Mouse (Mus musculus) common myeloid progenitor, adult 5-6 weeks (primary cell): ENCODE data around the gene Irak4. TPM values are rescaled to one million over a fixed set of nuclear protein-coding genes. Genes with fewer than 3 reads are reported as not detected.

ENCODE experiments used
- ATAC-seq: replicated peaks from 2 replicates; pipeline ENCODE4 v1.8.0; 2016; ENCODE audit warnings: low read depth, mild to moderate bottlenecking, moderate TSS enrichment, inconsistent platforms; ENCODE audit not compliant: poor library complexity, severe bottlenecking
- total RNA-seq: library from RNA; stranded (forward); fragments of 200-1000, 187-1606 nt; gene quantifications from 2 replicates; pipeline ENCODE4 v1.2.3, GENCODE M21; 2017

The Irak4 gene
- 13.1 and 14.1 TPM in 2 replicates for total RNA-seq

DNA sequence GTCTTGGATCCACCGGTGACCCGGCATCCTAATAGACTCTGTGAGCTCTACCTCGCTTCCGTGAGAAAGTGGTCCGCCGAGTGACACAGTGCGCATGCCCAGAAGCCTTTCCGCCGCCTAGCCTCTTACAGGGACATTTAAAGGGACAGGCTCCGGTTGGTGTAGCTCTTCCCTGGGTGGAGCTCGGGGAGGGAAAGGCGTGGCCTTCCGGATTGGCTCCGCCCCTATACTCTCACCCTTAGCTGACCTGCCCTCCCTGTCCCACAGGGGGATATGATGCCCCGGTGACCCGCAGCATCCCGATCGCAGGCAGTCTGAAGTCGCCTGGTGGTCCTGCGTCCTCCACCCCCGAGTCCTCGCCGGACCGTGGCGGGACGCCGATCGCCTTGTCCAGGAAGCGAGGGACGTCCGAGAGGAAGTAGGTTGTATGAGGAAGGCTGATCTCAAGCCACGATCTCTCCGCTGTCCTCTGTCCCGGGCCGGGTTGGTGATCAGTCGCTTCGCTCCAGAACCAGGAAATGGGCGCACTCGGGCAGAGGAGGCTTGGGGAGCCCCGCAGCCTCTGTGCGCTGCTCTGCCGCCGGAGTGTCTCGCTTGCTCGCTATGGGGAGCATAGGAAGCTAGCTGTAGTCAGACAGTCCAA, at the start of gene Irak4, which contains the start of gene Pus7l:
Irak4 (plus strand) TSS at position 235 of the 643 bp plus-strand sequence.
Pus7l (minus strand) TSS at position 139 of the 643 bp plus-strand sequence.
- peak; percentile 96 for ATAC-seq

DNA sequence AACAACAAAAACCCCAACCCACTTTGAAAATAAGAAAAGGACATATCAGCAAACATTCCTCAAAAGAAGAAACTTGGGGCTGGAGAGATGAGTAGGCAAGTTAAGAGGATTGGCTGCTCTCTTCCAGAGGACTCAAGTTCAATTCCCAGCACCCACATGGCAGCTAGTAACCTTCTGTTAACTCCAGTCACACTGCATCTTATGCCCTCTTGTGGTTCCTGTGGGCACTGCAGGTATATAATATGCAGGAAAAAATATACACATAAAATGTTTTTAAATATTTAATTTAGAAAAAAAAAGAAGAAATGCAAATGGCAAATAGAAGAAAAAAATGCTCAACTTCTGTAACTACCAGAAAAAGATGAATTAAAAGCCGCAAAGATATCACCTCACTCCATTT, 49.0 kb upstream of the Irak4 start:
- ATAC-seq: no peak

DNA sequence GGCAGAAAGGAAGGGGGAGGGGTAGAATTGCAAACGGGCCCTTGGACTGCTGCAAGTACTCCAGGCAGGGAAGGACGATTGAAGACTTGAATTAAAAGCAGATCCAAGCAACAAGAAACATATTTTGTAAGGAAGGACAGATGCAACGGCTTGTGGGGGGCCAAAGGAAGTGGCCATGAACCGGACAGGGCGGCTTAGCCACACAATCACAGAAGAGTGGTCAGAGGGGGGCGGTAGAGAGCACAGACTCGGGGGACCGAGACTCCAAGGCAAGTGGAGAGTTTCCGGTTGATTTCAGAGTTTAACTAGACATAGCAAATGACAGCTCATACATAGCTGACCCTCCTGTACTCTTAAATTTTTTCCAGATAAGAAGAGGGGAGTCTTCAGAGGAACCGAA, 47.5 kb upstream of the Irak4 start:
- ATAC-seq: no peak

DNA sequence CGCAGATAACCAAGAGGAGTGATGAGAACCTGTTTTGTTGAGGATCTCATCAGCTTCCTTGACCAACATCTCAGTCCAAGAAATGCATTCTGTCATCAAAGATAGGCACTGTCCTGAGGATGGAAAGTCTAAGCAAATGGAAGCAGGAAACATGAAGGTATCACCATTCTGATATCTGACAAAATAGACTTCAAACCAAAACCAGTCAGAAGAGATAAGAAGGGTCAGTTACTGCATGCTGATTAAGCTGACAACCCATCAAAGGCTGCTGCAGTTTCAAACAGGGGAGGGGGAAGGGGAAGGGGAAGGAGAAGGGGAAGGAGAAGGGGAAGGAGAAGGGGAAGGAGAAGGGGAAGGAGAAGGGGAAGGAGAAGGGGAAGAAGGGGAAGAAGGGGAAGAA, 44.2 kb upstream of the Irak4 start:
- ATAC-seq: no peak

DNA sequence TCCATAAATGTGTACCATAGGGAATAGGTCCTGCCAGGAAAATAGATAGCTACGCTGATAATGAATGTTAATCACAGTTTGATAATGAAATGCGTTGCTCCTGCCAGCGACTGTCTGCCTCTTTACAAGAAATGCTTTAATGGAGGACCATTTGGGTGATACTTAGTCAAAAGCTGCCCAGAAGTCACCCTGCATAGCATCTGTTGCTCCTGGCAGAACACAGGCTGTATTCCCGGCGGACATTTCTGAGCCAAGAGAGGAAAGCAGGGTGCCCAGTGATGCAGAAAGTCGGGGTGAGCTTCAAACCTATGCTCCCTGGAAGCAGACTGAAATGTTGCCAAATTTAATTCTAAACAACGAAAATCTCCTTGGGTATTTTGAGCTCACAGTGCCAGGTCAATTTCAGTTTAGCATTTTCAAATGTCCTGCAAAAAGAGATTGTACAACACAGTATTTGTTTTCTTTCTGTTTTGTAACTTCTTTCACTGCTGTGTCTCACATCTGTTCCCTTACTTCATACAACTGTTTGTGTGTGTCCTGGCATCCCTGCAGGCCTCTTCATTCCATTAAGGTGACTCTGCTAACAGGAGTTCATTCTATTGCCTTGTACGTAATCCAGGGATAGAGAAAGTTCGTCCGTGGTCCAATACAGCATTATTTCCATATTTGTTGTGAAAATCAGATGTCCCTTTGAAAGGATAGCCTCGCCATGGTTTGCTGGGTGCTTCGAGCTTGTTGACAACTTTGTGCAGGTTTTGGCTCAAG, 39.8 kb upstream of the Irak4 start:
- no peak for ATAC-seq

DNA sequence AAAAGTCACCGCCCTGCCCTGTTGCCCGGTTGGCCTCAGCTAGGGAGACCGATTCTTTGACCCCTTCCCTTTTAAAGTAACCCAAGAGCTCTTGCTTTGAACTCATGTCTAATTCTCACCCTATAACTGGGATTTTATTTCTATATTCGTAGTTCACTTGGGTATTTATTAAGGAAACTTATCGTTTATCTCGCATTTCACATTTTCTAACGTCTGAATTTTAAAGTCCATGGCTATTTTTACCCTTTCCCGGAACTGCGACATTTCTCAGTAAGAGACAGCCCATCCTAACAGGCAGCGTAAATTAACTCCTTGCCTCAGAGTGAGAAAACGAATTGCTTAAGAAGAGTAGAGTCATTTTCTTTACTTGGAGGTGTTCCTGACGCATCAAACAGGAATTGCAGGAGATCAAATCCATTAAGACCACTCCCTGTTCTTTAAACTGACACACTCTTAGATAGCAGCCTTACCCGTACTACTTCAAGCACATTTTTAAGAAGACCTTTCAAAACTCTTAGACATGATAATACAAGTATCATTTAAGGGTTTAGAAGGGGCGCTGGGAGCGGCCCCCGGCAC, 25.4 kb upstream of the Irak4 start:
- ATAC-seq: no peak

DNA sequence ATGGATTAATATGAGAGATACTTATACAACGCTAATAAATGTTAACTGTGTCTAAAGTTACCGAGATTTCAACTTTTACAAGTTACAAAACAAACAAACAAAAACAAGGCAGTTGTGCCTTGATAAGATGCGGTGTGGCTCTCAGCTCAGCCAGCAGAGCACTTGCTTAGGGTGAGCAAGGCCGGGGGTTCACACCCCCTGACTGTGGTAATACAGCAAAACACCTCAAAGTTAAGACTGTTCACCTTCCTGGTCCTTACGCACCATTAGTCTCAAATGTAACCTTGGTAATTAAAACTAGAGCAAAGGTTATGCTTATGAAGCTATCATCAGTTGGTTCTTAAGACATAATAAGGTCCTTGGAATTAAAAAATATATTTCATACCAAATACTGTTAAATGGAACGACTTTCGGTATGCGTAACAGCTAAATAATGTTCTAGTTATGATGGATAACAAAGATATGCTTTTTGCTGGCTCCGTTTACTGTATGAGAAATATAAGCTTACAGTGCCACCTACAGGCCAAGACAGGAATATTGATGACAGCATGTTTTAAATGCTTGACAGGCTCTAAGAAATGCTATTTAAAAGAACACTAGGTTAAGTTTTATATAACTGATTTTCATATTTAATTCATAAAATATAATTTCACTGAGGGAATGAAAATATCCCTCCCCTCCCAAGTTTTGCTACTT, 23.1 kb upstream of the Irak4 start:
- ATAC-seq: peak; percentile 88

DNA sequence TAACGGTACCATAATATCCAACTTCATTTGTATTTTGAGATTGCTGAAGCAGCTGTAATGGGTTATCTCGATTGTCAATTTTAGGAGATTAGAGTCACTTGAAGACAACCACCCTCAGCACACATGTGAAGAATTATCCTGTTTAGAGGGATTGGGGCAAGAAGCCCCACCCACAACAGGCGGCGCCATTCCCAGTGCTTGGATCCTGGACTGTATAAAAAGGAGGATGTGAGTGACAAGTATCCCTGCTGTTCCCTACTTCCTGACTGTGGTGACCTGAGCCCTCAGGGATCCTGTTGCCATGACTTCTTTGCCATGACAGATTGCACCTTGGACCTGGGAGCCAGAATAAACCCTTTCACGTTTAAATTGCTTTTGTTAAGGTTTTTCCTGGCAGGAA, 22.5 kb upstream of the Irak4 start:
- no peak for ATAC-seq

DNA sequence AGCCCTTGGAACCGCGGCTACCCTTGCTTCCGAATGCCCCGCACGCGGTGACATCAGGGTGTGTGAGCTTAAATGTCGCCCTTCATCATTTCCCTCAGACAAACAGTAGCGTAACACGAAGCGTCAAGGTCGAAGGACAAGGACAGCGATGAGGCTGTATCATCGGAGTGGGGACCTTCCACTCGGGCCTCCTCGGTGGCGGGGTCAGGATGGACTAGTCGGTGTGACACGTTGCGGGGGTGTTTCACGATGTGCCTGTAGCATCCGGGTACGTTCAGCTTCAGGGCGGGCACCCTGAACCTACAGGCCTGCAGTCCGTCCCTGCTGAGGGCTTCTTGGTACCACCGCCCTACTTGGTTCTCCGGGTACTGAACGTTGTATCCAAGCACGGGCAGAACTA, 20.2 kb upstream of the Irak4 start:
- no peak for ATAC-seq

DNA sequence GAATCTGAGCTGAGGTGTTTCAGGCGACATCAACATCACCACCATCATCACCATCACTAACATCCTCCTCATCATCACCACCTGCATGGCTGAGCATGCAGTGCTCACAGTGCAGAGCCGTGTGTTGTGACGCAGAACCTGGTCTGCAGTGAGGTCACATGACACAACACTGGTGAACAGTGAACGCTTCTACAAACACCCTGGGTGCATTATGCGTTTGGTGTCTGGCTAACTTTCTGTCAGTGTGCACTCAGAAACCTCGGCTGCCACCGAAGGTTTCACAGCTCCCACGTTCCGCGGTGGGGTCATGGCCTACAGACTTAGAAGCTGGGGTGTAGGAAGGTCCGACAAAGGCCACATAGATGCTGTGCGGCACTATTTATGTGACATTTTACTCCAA, 18.5 kb upstream of the Irak4 start:
- ATAC-seq: no peak

DNA sequence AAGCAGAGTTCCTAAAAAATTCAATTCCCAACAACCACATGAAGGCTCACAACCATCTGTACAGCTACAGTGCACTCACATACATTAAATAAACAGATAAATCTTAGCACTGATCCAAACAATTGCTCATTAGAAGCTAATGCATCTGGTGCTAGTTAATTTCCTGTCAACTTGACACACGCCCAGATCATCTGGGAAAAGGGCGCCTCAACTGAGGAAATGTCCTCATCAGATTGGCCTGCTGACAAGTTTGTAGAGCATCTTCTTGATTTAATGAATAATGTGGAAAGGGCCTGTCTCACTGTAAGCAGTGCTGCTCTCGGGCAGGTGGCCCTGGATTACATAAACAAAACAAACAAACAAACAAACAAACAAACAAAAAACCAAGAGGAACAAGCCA, 12.9 kb upstream of the Irak4 start:
- ATAC-seq: no peak

DNA sequence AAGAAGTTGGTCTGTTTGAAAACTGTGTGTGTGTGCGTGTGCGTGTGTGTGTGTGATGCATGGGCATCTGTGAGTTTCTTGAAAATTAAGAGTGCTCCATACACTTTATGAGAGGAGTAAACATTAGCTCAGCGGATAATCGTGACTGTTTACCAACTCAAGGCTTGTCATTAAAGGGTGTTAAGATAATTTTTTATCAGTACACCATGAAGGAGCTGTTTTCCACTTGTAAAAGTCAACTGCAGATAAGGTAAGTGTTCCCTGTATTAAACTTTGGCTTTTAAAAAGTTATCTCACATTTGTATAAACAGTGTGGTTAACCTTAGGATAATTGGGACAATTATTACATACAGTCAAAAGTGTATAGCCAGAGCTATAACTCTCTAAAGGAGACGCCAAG, 11.1 kb upstream of the Irak4 start:
- no peak for ATAC-seq

DNA sequence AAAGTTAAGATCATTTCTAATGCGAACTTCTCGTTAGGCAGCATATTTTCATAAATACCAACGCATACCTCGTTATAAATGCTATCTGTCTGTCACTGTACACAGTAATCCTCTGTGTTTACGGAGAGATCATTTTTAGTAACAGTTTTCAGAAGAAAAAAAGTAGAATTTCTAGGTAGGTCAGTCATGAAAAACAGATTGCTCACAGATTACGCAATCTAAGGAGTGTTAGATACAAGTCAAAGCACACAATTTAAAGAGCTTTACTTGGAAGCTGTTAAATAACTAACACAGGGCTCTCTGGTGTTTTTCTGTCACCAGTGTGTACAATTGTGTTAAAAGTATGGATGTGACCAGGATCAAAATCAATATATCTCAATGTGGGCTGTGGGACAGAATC, 10.5 kb upstream of the Irak4 start:
- ATAC-seq: no peak

DNA sequence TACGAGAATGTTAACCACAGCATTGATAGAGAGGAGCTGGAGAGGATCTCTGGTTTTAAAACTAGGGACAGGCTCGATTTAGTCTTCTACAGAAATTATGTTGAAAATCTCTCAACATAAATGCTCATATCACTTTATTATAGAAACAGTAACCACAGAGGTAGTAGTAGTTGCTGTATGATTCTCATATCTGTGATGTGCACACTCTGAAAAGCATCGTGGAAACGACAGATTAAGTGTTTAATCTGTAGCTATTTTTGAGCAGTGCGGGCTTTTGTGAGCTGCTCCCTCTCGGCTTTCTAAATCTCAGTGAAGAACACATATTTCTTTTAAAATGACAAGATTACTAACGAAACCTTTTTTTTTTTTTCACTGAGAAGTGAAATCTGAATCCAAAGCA, 7.9 kb upstream of the Irak4 start:
- no peak for ATAC-seq

DNA sequence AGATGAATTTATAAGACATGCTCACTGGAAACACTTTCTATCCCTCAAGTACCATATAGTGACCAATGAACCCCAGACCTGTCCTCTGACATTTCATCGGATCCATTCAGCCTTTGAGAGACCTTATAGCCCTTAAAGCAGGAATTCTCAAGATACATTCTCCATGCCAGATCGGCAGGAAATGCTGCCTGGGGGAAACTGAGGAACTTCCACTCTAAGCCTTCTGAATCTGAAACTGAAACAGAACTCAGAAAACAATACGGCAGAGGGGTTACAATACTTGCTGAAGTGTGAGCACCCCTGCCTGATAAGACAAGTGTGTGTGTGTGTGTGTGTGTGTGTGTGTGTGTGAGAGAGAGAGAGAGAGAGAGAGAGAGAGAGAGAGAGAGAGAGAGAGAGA, 4.1 kb upstream of the Irak4 start:
- no peak for ATAC-seq

DNA sequence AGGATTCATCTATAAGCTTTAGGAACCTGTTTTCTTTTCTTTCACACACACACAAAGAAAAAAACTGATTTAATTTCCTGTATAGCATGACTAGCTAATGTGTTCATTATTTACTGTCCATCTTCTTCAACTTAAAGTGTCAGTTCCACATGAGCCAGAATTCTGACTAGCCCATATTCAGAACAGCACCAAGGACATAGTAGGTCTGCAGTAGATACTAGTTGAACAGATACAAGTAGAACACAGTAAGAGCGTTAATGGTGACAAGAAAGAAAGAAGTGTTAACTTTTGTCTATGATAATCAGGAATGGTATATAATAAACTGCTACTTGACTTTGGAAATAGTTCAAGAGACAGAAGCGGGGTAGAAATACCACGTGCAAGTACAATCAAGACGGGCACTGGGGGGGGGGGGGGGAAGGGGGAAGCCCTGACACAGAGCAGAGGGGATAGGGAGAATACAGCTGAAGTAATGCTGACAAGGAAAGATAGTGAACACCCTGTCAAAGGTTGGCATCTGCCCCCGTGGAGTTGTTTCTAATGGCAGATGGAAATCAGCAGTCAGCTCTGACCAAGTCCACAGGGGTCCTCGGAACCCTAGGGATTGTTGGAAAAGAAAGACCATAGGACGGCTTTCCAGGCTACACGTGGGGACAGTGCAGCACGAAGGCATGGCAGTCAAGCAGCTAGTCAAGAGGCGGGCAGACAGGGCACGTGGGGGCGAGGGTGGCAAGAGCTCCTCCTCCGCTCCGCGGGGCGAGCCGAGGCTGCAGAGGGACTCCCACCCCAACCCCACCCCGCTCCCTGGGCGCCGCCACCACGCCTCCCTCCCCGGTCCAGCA, 655 bp upstream of the Irak4 start:
- peak; percentile 66 for ATAC-seq

DNA sequence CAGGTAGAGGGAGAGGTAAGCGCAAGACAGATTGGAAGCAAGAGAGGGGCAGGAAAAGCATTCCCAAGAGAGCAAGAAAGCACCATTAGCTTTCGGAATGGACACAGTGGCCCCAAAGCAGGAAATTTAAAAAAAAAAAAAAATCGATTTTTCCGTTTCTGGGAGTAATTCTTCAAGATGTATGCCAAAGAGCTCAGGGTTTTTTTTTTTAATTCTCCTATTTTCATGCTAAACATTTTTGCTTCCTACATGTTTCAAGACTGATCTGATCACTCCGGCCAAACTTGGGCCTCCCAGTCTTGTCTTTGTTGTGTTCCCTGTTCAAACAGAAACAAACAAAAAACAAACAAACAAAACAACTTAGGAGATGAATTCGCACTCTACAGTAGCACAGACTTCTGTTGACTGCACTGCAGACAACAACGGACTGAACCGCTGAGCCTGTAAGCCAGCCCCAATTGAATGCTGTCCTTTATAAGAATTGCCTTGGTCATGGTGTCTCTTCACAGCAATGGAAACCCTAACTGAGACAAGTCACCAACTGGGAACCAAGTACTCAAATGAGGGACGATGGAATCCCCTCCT, 701 bp downstream of the Irak4 start:
- no peak for ATAC-seq

DNA sequence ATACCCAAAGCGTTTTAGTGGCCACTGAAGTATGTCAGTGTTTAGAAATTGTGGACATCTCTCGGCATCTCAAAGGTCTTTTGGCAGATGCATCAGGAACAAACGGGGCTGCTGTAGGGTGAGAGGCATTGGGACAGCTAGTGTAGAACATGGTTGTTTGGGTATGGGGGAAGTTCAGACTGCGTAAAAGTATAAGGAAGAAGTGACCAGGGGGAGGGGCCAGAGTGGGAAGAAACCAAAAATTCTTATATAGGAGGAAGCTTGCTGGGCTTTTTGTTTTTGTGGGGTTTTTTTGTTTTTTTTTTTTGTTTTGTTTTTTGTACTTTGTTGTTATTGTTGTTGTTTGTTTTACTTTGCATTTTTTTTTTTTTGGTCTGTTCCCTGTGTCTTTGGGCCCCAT, 1.4 kb downstream of the Irak4 start:
- no peak for ATAC-seq

DNA sequence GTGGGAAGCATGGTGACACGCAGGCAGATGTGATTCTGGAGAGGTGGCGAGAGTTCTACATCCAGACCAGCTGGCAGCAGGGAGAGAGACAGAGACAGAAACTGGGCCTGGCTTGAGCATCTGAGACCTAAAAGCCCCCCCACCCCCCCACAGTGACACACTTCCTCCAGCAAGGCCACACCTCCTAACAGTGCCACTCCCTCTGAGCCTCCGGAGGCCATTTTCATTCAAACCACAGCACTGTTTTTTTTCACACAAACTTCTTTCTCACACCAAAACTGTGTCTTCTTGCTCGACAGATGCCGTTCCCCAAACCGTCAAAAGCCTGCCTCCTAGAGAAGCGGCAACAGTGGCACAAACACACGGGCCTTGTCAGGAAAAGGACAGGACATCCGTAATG, 10.1 kb downstream of the Irak4 start:
- no peak for ATAC-seq

DNA sequence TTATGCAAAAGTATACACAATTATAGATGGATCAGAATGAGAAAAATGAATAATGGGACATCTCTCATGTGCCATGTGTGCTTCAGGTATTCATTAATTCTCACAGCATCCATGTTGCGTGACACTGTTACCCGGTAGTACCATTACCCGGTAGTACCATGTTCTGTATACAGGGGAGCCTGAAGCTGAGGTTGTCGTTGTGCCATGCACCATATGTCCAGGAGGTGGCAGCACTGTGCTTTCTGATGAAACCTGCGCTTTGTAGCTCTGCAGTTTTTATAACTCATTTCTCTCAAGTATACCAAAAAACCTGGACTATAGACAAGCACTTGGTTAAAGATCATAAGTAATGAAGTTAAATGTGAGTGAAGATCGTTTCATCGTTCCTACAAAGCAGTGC, 14.0 kb downstream of the Irak4 start:
- peak; percentile 100 for ATAC-seq
